Mouse (Mus musculus) left cerebral cortex, adult 11 months (tissue): ENCODE results near the gene Gpr82.

Experiments used
- DNase-seq: peaks from one replicate; pipeline ENCODE4 v3.0.0; 2022; ENCODE audit warnings: low spot score

Gpr82 gene

GRCm38 (mm10) chrX:13691865-13692264 lies 30.7 kb downstream of the Gpr82 start:
- no peak for DNase-seq

GRCm38 (mm10) chrX:13700681-13701080 lies 39.5 kb downstream of the Gpr82 start:
- DNase-seq = no peak

- DNase-seq = no peak
Observed at GRCm38 (mm10) chrX:13705051-13705450, 43.9 kb downstream of the Gpr82 start.

GRCm38 (mm10) chrX:13710174-13710573 lies 49.0 kb downstream of the Gpr82 start:
- no peak for DNase-seq
